Mouse (Mus musculus): ENCODE results near the gene Zfp513.

Gene Zfp513

DNA sequence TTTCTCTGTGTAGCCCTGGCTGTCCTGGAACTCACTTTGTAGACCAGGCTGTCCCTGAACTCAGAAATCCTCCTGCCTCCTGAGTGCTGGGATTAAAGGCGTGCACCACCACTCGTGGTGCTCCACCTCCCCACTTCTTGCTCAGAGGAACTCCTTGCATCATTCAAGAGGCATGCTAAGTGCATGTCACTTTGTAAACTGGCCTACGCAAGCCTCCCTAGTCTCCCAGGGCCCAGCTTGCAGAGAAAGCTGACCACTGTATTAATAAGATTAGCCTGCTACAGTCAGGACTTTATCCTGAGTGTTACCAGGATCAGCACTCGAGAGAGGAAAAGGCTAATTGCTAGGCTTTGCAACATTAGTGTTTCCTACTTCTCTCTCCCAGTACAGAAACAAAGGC lies 33.5 kb downstream of the Zfp513 start:
- no peak for DNase-seq (ENCODE audit: low spot score)

DNA sequence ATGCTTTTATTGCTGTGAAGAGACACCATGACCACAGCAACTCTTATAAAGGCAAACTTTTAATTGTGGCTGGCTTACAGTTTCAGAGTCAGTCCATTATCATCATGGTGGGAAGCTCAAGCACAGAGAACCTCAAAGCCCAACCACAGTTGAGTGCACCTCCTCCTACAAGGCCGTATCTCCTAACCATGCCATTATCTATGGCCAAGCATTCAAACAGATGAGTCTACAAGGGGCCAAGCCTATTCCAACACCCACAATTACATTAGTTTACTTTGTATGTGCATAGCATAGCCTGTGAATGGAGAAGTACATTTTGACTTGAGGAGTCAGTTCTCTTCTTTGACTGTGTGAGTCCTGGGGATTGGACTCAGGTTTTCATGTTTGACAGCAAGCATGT lies 37.2 kb downstream of the Zfp513 start:
- no peak for DNase-seq (ENCODE audit: low spot score)

DNA sequence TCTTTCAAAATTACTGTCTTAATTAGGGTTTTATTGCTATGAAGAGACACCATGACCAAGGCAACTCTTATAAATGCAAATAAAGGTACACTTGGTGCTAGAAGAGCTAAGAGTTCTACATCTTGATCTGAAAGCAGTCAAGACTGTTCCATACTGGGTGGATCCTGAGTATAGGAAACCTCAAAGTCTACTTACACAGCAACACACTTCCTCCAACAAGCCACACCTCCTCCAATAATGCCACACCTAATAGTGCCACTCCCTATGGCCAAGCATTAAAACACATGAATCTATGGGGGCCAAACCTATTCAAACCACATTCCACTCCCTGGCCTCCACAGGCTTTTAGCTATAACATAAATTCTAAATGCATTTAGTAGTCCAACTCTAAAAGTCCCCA lies 39.6 kb downstream of the Zfp513 start:
- DNase-seq (ENCODE audit: low spot score): no peak

DNA sequence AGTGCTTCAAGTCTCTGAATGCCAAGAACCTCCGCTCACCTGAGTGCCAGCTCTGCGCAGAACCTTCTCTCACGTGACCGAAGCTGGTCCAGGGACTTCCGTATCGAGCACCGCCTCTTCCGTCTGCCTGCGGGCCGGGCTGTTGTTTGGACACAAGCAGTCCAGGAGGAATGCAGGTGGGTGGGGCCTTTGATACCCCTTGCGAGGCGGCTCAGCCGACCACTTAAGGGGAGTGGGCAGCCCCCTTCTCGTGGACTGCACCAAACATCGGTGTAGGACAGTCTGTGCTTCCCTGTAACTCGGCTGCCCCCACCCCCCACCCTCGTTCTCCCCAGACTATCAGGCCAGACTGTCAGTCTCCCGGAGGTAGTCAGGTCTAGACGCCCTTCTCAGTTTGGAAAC lies 48.0 kb downstream of the Zfp513 start, which contains the start of gene Mpv17:
Mpv17 (minus strand) TSS at position 100 of the 402 bp plus-strand sequence.
- DNase-seq (ENCODE audit: low spot score): peak; percentile 94

DNA sequence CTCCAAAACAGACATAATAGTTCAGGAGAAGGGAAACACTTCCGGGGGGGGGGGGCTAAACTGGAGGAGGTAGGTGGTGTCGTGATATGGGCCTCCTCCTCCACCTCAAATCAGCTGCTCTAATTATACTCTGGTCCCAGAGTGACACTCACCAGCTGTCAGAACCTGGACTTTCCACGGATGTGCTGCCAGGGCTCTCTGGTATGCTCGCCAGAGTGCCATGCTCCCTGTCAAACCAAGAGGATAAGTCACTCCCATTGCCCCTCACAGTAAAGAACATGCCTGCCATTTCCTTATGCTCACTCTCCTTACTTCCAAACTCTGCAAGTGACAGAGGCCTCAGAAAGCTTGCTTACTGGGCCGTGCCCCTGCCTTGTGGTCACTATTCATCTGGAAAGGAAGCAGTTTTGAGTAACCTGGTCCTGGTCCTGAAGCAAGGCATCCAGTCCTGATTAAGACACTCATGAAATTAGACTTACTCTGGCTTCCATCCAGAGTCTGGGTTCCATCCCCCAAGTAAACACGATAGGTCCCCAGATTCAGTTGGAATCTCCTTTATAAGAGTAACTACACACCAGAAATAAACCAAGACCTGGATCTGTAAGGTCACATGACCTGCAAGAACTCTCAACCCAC lies 48.5 kb downstream of the Zfp513 start:
- no peak for DNase-seq (ENCODE audit: low spot score)

DNA sequence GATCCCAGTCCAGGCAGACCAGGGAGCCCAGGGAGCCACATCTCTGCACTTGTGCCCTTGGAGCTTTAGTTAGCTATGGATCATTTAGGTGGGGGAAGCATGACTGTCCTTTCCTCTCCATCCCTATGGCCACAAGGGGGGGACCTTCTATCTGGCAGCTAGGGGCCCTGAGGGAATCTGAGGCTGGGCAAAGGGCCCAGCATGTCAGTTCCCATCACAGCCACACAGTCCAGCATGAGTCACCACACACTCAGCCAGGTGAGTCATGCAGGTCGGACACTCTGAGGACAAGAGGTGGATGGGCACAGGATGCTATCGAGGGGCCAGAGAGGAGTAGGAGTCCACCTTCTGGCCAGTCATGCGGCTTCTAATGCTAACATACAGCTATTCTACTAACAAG lies 50.4 kb downstream of the Zfp513 start:
- no peak for DNase-seq (ENCODE audit: low spot score)

DNA sequence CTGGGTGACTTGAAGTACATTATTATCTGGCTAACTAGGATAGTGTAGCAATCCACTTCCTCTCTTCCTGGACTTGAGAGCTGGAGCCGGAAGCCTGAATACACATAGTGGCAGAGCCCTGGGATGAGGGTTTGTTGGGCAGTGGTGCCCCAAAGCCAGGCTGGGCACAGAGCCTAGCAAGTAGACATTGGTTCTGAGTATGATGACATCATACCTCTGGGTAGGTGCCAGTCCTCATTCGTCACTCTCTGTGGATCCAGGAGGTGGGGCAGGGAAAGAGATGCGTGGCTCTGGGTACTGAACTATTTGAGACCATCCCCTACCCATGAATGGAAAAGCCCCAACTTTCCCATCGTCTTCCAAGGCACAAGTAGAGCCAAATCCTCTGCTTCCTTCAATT lies 52.3 kb downstream of the Zfp513 start:
- DNase-seq (ENCODE audit: low spot score): no peak
